Comparison of ENCODE assay signal across 9 mouse cellular contexts in genomic region chr14:16328531-16328930, GRCm38 (mm10). TPM values are rescaled to one million over a fixed set of nuclear protein-coding genes. Genes with fewer than 3 reads are reported as not detected.
DNase-seq lines count a peak whose midpoint lies in the region; ATAC-seq lines count a peak whose summit lies in the region.
"Had no signal": no experiment of that assay in that cellular context is flagged by ENCODE, and none has a peak within 500 bp of the region (broad histone marks: within the 10 kb centered on the region; RNA-seq: fewer than 3 reads in every experiment).

No protein-coding gene starts in this region.

- H3K27ac ChIP-seq in midbrain, embryonic 12.5 days (replicated peaks), result 0 out of 2 replicates have a peak overlapping the region, but pooled peaks have one; percentile 40
- H3K27ac ChIP-seq: macrophage had no signal

- DNase-seq in 3T3-L1 (ENCODE audit: low read depth, low spot score) (peak; percentile 98), R1 (ENCODE audit: low read depth, low spot score) (peak; percentile 57)
- peak; percentile 58 for DNase-seq in gastrocnemius, postnatal 25 days
- DNase-seq in kidney, adult 18-20 months, result peak; percentile 13
- no peak for DNase-seq in left cerebral cortex, postnatal 14 days (ENCODE audit: low spot score in 2 of 2)
- DNase-seq in urinary bladder, postnatal 10 days (ENCODE audit: low spot score), result no peak
- DNase-seq in layer of hippocampus, adult 8-10 months (ENCODE audit: low spot score in 2 of 2), result no peak

- 9% methylated on average over 2 of the region's 2 CpGs for WGBS in midbrain, embryonic 12.5 days

- H3K9ac ChIP-seq in midbrain, embryonic 12.5 days (replicated peaks), result no peak overlapping the region

- ATAC-seq in midbrain, embryonic 12.5 days (ENCODE audit: low FRiP score, low read depth), result peak; percentile 78

- intact Hi-C loops in left cerebral cortex, postnatal 14 days (cut with DNase I), result no loop called here

- H3K27me3 ChIP-seq in midbrain, embryonic 12.5 days, result no peaks in the 10 kb centered on the region

- H3K9me3 ChIP-seq in midbrain, embryonic 12.5 days, result no peaks in the 10 kb centered on the region

- peaks cover 10% of the 10 kb centered on the region for H3K4me1 ChIP-seq in midbrain, embryonic 12.5 days

- H3K4me2 ChIP-seq in midbrain, embryonic 12.5 days (replicated peaks), result no peak overlapping the region

- no peak overlapping the region for H3K4me3 ChIP-seq in midbrain, embryonic 12.5 days

- no peaks in the 10 kb centered on the region for H3K36me3 ChIP-seq in midbrain, embryonic 12.5 days

RNA-seq across cellular contexts. Expression of gene Top2b, which starts 36.4 kb away (rescaled TPM):
- 10 to 100 TPM; 33.6 to 37.2 TPM for total RNA-seq in gastrocnemius, postnatal 25 days (2021)
- polyA plus RNA-seq in midbrain, embryonic 12.5 days (2016; fragmentation: Nextera tagmentation; extraction: Ambion mirVana), result 173 and 199 TPM in 2 replicates
- total RNA-seq in left cerebral cortex, postnatal 14 days (2021), result 100 to 1,000 TPM; 119 to 127 TPM
- total RNA-seq in layer of hippocampus, adult 8-10 months (2022), result 10 to 100 TPM; 79.9 to 96.9 (median 82.7) TPM

Comparison
In these comparisons a context has a peak if more than half of its experiments do, and no peak if none do; other contexts are left out.
1. DNase-seq: peak in 3T3-L1 (single experiment), R1 (single experiment), gastrocnemius, postnatal 25 days (single experiment) and kidney, adult 18-20 months (single experiment); none in left cerebral cortex, postnatal 14 days (0 of 2), urinary bladder, postnatal 10 days (single experiment) and layer of hippocampus, adult 8-10 months (0 of 2).